Mouse (Mus musculus): ENCODE data around the gene Nat8f3. TPM values are rescaled to one million over a fixed set of nuclear protein-coding genes. Genes with fewer than 3 reads are reported as not detected.
A peak's percentile ranks its signal among the peaks of the same experiment; 100 is the strongest.
"Not testable (repeated sequence)": the region's sequence is repeated elsewhere in the genome, so short reads cannot be mapped to it uniquely, and the experiment has no call there.

Gene Nat8f3
- 1 to 10 TPM; 4.5 to 5.9 TPM for total RNA-seq (2021)
- long read RNA-seq, experiment 1, result 0 reads
- long read RNA-seq, experiment 2, result 0 reads

- intact Hi-C loops (cut with DNase I); H3K4me3 ChIP-seq; H3K27ac ChIP-seq: not testable (repeated sequence)
- DNase-seq (ENCODE audit: extremely low spot score in 1 of 2, low spot score in 2 of 2), result peak; percentile 19 to 24
- peak; percentile 43 for TF ChIP-seq CTCF (IDR thresholded peaks at IDR 0.05)
Observed at GRCm38 (mm10) chr6:85765532-85765931, at the start of gene Nat8f3. Nat8f3 (minus strand) TSS chr6:85765754.

- Histone ChIP-seq H3K27ac (no peak overlapping the region), H3K4me3 (no peak overlapping the region)
- DNase-seq (ENCODE audit: extremely low spot score in 1 of 2, low spot score in 2 of 2), result no peak
- no peak for TF ChIP-seq CTCF (IDR thresholded peaks at IDR 0.05)
- intact Hi-C loops (cut with DNase I), result no loop called here
Observed at GRCm38 (mm10) chr6:85813339-85813738, 47.8 kb upstream of the Nat8f3 start.

- DNase-seq (ENCODE audit: extremely low spot score in 1 of 2, low spot score in 2 of 2); H3K4me3 ChIP-seq; H3K27ac ChIP-seq; intact Hi-C loops (cut with DNase I): not testable (repeated sequence)
Observed at GRCm38 (mm10) chr6:85810942-85811537, 45.5 kb upstream of the Nat8f3 start.

- H3K27ac ChIP-seq; DNase-seq (ENCODE audit: extremely low spot score in 1 of 2, low spot score in 2 of 2); intact Hi-C loops (cut with DNase I); H3K4me3 ChIP-seq: not testable (repeated sequence)
Observed at GRCm38 (mm10) chr6:85810514-85810913, 45.0 kb upstream of the Nat8f3 start.

- H3K27ac ChIP-seq; H3K4me3 ChIP-seq; DNase-seq (ENCODE audit: extremely low spot score in 1 of 2, low spot score in 2 of 2); intact Hi-C loops (cut with DNase I): not testable (repeated sequence)
Observed at GRCm38 (mm10) chr6:85809784-85810183, 44.2 kb upstream of the Nat8f3 start.

GRCm38 (mm10) chr6:85803180-85803579 lies 37.6 kb upstream of the Nat8f3 start:
- H3K4me3 ChIP-seq; intact Hi-C loops (cut with DNase I); DNase-seq (ENCODE audit: extremely low spot score in 1 of 2, low spot score in 2 of 2); H3K27ac ChIP-seq: not testable (repeated sequence)

- H3K27ac ChIP-seq; H3K4me3 ChIP-seq; intact Hi-C loops (cut with DNase I); DNase-seq (ENCODE audit: extremely low spot score in 1 of 2, low spot score in 2 of 2): not testable (repeated sequence)
Observed at GRCm38 (mm10) chr6:85763127-85764070, 2.2 kb downstream of the Nat8f3 start.

- H3K27ac ChIP-seq; intact Hi-C loops (cut with DNase I); H3K4me3 ChIP-seq; DNase-seq (ENCODE audit: extremely low spot score in 1 of 2, low spot score in 2 of 2): not testable (repeated sequence)
Observed at GRCm38 (mm10) chr6:85762678-85763077, 2.9 kb downstream of the Nat8f3 start.

GRCm38 (mm10) chr6:85755705-85756249 lies 9.8 kb downstream of the Nat8f3 start:
- DNase-seq (ENCODE audit: extremely low spot score in 1 of 2, low spot score in 2 of 2); H3K27ac ChIP-seq; intact Hi-C loops (cut with DNase I); H3K4me3 ChIP-seq: not testable (repeated sequence)

GRCm38 (mm10) chr6:85713105-85713504 lies 52.4 kb downstream of the Nat8f3 start, which contains the start of gene Nat8f7:
Nat8f7 (minus strand) TSS chr6:85713205.
- H3K4me3 ChIP-seq; H3K27ac ChIP-seq; DNase-seq (ENCODE audit: extremely low spot score in 1 of 2, low spot score in 2 of 2); intact Hi-C loops (cut with DNase I): not testable (repeated sequence)
- peak; percentile 5 for TF ChIP-seq CTCF (IDR thresholded peaks at IDR 0.05)

- intact Hi-C loops (cut with DNase I); H3K4me3 ChIP-seq; DNase-seq (ENCODE audit: extremely low spot score in 1 of 2, low spot score in 2 of 2); H3K27ac ChIP-seq: not testable (repeated sequence)
Observed at GRCm38 (mm10) chr6:85709607-85710006, 55.9 kb downstream of the Nat8f3 start.

- DNase-seq (ENCODE audit: extremely low spot score in 1 of 2, low spot score in 2 of 2); H3K4me3 ChIP-seq; intact Hi-C loops (cut with DNase I); H3K27ac ChIP-seq: not testable (repeated sequence)
Observed at GRCm38 (mm10) chr6:85709206-85709605, 56.3 kb downstream of the Nat8f3 start.

- DNase-seq (ENCODE audit: extremely low spot score in 1 of 2, low spot score in 2 of 2); H3K4me3 ChIP-seq; H3K27ac ChIP-seq; intact Hi-C loops (cut with DNase I): not testable (repeated sequence)
Observed at GRCm38 (mm10) chr6:85701943-85702342, 63.6 kb downstream of the Nat8f3 start.

Measured in left cerebral cortex, adult 2 months (tissue).